Mouse (Mus musculus) heart, postnatal 0 days (tissue): ENCODE results near the gene Hoxd4.

Experiments used
- CTCF ChIP-seq: IDR thresholded peaks from 2 replicates; pipeline ENCODE4 v1.5.1; 2016; ENCODE audit warnings: antibody characterized with exemption, control low read depth, low read depth
- EP300 ChIP-seq: IDR thresholded peaks from 2 replicates; pipeline ENCODE4 v1.6.1; 2016; ENCODE audit warnings: antibody characterized with exemption, low read depth

DNA sequence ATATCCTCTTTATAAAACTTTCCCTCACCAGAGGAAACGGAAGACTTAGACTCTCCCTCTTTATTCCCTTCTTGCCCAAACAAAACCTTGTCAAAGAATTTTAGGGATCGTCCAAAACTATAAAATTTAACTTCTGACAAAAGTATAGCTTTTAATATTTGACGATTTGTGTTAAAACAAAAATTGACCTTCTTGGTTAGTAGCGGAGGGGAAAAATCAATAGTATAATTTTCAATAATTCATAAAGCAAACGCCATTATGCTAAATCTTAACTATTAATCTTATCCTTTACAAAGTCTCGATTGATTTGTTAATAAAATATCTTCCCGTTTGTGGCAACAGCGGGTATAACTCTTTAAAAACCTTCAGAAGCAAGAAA is 21.4 kb upstream of the Hoxd4 start:
- no peak for TF ChIP-seq EP300
- no peak for TF ChIP-seq CTCF
